Mouse (Mus musculus) embryonic fibroblast, embryonic 13.5 days (primary cell): Measurements from ENCODE around the gene Map4k4.

Experiments
- CTCF ChIP-seq: IDR thresholded peaks from 2 replicates; pipeline ENCODE4 v1.5.1; 2011; ENCODE audit warnings: mild to moderate bottlenecking, control low read depth, low read length, moderate library complexity, borderline replicate concordance; ENCODE audit not compliant: insufficient read depth
- POLR2A ChIP-seq: IDR thresholded peaks from 2 replicates; pipeline ENCODE4 v1.6.1; 2011; ENCODE audit warnings: low read depth, mild to moderate bottlenecking, control low read depth, low read length, moderate library complexity

GRCm38 (mm10) chr1:39869721-39870201 is 31.0 kb upstream of the Map4k4 start:
- TF ChIP-seq POLR2A (no peak), CTCF (no peak)
